Mouse (Mus musculus) thymus, postnatal 25 days (tissue): Measurements from ENCODE around the gene Eln.

Experiments used
- DNase-seq: peaks from one replicate; pipeline ENCODE4 v3.0.0; 2022

Gene Eln

DNA sequence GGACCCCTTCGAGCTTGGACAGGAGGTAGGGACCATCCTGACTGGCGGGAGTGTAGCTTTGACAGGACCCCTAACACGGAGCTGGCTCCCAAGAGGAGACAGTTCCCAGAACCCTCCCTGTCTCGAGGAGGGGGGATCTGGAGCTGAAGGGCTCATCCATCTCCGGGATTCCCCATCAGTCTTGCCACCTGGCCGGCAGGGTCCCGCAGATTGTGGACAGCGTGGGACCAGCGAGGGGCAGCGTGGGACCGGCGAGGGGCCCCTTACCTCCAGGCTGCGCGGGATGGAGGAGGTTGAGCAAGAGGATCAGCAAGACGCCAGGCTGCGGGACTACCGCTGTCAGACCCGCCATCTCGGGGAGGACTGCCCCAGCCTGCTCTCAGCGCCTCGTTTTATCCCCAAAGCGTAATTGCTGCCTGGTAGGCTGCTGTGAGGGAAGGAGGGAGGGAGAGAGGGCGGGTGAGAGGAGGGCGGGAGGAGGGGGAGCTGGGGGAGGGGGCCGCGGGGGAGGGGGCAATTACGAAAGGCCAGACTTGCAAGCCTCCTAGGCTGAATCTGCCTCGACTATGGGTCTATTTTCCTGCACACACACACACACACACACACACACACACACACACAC, at the start of gene Eln:
Eln (minus strand) TSS at position 434 of the 622 bp plus-strand sequence.
- DNase-seq = no peak

DNA sequence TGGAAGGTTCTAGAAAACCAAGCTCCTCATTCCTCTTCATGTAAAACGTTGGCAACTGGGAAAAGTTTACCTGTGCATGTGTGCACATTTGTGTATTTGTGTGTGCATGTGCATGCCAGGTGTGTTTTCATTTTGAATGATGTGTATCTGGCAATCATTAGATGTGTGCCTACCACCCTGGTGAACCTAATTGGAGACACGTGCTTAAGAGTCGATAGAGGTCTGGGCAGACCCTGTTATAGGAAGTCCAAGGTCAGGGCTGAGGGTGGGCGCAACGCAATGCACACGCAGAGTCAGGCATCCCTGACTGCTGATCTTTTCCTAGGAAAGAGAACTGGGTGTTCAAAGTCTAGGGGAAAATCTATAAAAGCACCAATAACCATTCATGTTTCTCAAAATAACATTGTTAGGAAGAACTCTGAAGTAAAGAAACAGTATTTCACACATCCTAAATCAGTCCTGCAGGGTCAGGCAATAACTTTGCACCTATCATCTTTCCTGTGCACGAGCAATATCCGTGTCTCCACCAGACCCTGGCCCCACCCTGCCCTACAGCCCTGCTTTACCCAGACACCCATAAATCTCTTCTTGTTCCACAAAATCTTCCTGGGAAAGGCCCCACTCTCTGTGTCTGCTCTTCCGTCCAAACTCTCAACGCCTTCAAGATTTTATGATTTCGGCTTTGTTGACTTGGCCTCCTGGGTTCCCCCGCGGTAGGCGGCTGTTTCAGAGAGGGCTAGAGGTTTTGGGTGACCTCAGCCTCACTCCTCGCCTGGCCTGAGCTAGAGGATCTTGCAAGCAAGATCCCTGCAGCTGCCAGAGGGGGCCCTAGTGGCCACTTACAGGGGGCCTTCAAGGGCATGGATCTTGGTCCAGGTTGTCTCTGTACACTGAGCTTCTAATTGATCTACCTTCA, 43.2 kb upstream of the Eln start:
- DNase-seq = no peak

DNA sequence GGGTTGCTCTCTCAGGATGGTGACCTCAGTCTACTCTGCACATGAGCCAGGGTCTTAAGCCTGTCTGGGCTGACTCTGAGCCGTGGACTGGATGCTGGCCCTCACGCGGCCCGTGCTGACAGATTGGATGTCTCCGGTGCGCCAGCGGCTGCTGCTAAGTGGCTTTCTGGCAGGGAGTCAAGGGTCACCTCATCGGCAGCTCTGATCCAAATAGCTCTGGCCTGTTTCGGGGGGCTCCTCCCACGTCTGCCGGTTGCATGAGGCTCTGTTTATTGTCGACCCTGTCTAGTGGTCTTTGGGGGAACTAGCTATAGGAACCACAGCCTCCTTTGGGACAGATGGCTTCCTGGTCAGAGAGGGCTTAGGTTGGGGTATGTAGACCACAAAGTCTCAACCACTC, 41.1 kb upstream of the Eln start:
- DNase-seq = no peak

DNA sequence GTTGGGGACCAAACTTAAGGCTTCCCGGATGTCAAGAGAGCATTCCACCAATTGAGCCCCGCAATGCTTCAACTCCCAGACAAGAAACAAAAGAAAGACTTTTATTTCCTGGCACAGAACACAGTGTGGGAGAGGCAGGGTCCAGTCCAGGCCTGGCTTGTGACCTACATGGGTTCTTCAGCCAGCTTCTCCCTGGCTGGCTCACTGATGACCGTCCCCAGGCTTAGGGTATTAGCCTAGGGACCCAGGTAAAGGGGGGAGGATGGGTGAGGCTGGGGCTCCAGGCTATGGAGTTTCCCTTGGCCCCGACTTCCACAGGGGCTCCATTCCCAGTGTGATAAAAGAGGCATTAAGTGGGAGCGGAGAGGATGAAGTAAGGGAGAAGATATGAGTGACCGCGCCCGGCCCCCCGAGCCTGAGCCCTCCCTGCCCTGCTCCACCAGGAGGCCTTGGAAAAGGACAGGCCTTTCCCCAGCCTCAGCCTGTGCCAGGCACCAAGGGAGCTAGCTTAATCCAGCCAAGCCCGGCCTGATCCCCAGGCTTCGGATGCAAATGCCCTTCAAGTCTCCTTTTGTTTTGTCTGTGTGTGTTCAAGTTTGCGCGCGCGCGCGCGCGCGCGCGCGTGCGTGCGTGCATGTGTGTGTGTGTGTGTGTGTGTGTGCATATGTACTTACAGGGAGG, 38.7 kb upstream of the Eln start:
- DNase-seq = no peak

DNA sequence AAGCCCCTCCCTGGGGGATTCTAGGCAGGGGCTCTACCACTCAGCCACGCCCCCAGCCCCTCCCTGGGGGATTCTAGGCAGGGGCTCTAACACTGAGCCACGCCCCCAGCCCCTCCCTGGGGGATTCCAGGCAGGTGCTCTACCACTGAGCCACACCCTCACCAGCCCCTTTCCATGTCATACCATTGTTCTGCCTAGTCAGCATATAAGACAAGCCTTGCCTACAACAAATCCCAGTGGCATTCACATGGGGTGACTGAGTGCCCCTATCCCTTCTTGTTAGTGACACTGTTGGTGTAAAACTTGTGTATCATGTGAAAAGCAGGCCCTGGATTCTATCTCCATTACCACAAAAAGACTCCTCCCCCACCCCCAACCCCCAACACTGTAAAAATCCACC, 36.7 kb upstream of the Eln start:
- no peak for DNase-seq

DNA sequence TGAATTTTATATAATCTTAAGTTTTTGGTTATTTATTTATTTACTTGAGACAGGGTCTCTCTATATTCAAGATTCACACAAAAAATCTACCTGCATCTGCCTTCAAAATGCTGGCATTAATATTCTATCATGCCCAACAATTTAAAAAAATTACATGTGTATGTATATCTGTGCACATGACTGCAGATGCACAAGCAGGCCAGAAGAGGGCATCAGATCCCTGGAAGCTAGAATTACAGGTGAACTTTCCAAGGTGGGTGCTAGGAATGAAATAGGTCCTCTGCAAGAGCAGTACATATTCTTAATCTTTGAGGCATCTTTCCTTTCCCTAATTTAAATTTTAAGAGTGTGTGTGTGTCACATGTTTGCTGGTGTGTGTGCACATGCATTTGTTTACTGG, 33.8 kb upstream of the Eln start:
- DNase-seq = no peak

DNA sequence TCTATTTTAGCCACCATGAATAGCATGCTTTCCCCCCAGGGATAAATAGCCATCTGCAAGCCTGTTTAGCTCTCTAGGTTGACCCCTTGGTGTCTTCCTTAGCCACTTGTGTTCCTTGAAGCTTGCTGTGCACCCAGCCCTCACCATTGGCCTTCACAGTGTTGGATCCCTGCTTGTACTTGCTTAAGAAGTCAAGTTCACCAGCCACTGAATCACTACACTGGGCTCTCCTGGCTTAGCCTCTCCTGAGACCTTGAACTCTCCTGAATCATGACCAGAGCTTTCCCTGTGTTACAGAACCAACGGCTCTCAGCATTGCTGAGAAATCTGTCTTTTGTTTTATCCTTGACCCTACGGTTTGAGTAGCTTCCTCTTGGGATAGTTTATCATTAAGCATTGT, 33.0 kb upstream of the Eln start:
- DNase-seq = no peak

DNA sequence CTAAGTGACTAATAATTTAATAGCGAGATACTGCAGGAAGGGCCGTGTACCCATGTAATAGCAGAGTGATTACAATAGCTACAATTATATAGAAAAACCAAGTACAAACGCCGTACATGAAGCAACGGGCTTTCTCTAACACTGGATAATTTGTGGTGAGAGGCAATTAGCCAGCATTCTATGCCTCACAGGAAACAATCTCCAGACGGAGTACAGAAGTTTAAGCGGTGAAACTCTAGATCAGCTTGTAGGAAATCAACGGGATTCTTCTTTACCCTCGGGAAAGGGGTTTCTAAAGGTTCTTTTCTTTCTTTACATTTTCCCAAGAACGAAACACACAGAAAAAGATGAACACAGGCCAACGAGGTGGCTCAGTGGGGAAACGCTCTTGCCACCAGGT, 29.4 kb upstream of the Eln start:
- DNase-seq = no peak

DNA sequence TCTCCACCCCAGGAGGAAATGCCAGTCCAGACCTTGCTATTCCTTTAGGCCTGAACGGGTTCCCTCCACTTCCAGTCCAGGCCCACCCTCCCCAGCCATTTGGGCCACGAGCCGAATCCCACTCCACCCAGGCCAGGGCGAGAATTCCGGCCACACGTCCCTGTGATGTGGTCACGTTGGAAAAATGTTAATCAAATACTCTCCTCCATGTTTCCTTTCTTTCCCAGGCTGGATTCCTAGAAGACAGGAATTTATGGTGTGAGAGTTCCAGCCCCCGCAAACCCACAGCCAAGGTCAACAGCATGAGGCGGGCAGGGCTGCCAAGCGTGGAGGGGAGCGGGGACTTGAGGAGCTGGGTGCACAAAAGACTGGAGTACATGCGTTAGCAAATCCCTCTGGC, 25.4 kb upstream of the Eln start:
- DNase-seq = no peak

DNA sequence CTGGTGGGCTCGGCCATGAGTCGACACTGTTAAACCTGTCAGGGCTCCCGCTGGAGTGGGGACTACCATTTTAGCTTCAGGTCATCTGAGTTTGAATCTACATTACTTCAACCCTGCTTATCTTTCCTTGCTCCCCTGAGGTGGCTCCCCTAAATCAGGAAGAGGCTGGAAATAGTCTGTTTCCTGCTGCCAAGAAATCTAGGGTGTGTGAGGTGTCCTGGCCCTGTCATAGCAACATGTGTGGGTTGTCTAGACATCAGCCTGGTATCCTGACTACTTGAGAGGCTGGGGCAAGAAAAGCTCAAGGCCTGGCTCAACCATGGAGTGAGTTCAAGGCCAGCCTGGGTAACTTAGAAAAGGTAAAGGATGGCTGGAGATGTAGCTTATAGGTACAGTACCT, 24.6 kb upstream of the Eln start:
- no peak for DNase-seq

DNA sequence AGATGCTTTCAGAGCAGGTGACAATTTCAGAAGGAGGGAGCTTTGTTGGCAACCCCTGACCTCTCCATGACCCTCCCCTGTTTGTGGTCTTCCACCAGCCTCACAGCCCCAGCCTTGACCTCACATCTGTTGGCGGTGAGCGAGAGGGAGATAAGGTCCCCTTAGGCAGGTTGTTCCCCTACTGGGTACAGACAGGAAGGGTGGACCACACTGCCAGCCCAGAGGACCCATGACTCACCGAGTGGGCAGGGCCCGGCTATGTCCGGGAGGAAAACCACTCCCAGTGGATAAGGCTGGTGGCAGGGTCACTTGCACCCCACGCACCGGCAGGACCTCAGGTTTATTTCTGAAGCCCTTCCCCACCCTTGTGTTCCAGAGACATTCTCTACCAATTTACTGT, 22.1 kb upstream of the Eln start:
- no peak for DNase-seq

DNA sequence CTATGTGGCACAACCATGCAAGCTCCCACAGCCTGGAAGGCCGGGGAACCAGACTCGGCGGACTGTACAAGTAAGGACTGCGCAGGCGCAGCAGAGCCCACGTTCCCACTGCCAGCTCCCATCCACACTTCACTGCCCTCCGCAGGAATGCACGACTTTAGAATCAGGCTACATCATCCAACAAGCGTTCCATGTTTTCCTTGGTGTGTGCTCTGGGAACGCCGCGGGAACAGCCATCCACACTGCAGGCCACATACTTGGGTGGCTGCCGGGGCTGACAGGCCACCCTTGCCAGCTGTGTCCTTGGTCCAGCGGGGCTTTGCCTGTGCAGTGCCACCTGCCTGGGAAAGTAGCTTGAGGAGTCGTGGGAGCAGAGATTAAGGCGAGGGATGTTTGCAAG, 18.3 kb upstream of the Eln start:
- no peak for DNase-seq

DNA sequence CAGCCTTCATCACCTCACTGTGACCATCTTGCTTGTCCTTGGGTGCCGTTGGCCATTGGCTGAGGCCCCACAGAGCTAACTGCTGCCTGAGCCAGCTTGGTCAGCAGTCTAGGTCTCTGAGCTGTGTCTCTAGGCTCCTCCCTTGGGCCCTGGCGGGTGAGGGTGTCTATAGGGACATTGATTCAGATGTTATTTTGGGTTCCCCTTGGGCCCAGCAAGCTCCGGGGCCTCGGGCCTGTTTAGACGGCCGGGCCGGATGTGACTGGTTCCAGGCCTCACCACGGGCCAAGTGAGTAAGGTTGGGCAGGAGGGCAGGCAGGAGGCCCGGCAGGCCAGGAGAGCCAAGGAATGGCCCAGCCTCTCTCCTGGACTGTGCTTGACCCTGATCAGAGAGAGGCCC, 16.2 kb upstream of the Eln start:
- no peak for DNase-seq

DNA sequence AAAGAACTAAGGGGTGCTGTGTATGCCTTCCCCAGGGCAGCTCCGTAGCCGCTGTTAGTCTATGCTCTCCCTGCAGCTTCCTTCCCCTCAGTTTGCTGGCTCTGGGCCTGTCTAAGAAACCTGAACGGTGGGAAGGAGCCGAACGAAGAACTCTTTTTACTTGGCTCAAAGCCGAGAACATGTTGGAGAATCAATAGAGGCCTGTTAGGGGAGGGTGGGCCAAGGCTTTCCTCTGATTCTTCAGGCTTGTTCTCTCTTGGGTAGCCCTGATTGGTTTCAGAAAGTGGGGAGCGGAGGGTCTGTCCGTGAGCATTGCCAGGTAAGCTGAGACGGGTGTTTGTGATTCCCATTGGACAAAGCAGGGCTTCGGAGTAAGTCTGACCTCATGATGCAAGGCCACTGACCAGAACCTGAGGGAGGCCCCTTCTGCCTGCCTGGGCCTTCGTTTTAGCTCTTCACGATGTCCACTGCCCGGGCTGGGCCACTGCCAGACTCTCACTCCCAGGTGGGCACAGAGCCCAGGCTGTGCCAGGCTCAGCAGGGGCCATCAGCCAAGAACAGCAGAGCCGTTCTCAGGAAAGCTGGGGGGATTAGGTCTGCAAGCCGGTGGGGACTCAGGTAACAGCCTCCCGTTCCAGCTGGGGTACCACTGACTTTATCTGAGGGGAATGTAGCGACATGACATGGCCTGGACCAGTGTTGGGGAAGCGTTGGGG, 14.4 kb upstream of the Eln start:
- no peak for DNase-seq

DNA sequence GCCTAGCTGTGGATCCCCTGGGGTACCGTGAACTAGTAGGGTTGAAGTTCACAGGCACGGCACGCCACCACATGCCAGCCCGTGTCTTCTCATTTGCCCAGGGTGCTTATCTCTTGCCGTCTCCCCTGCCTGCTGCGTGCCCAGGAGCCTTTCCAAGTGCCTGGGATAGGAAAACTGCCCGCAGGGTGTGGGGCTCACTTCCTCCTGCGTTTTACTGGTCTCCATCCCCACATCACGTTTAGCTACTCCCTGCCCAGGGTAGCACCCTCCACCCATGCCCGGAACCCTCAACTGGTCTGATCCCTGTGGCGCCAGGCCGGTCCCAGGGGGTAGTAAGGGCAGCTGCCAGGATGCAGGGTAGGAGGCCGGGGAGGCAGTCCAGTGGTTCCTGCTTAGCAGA, 8.9 kb upstream of the Eln start:
- no peak for DNase-seq

DNA sequence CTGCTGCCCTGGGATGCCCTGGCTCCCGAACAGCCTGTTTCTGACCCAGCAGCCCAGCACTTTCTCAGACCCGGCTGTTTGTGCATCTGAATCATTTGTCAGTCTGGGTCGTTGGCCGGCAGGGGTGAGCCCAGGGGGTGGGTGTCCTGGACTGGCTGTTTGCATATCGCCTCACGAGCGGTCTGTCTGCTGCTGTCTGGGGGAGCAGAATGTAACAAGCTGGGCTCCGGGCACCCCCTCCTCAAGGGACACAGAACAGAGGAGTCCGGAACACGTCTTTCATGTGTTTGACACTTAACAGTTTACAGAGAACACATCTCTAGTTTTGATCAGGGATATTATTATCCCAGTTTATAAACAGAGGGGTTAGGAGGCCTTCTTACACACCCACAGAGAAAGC, 7.0 kb upstream of the Eln start:
- DNase-seq = no peak

DNA sequence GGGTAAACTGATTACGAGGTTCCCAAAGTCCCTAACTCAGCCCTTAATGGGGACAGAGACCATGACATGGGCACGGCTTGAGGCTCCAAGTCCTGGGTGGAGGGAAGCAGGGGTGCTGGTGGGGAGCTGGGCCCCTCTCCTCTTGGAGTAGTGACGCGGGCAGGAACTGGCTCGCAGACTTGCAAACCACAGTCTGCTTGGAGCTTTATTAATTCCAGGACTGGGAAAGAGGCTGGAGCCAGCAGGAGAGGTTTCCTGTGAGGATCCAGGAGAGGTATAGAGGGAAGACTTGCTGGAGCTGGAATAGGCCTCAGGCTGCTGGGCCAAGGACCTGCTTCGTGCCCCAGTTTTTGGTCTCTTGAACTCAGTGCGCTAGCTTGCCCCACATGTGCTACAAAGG, 3.3 kb upstream of the Eln start:
- DNase-seq = no peak

DNA sequence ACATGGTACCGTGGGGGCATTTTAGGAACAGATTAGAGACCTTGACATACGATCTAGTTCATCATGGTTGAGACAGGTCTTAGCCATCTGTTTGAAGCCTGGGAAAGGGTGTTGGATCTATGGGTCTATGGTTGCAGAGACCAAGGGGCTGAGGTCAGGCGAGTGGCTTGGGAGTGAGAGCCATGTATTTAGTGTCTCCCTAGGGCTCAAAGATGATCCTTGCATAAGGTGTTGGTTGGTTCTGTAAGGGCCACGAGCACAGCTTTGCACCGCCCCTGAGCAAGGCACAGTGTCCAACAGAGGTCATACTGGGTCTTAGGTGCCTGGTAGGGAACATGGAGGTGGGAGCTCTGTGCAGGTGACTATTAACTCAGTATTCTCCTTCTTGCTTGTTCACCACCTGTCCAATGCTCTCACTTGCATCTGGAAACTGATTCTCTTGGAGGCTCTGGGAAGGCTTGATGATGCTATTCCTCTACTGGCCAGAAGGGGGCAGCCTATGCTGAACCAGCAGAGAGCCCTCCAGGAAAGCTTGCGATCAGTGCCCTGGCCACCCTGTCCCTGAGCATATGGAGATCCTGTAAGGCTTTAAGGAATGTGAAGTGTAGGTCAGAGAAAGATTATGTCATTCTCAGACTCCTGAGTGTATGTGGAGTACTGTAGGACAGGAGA, 960 bp upstream of the Eln start:
- DNase-seq = peak; percentile 39

DNA sequence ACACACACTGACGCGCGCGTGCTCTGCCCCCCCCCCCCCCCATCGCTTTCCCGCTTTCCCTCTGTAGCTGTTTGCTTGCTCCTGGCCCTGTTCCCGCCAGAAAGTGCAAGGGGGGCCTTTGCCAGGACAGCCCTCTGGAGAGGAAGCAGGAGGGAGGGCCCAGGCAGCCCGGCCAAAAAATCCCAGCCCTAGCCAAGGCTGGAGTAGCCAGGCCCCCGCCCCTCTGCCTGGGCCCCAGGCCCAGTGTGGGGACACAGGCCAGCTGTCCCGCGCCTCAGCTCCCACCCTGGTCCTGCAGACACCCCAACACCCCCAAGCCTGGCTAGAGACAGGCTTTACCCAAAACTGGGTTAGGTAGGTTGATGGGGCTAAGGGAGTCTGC, 380 bp upstream of the Eln start:
- DNase-seq = no peak

DNA sequence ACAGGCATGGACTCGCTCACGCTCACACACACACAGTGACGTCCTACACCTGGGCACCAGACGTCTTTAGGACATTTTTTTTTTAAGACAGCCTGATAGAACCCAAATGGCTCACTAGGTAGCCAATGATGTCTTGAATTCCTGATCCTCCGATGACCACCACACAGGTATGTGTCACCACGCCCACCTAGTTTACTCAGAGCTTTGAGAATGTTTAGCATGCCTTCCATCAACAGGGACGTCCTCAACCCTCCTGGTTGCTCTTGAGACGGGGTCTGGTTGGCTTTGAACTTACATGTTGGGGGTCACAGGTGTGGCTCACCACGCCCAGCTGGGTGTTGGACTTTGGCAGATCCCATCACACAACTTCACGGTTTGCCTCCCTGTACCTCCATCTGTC, 922 bp downstream of the Eln start:
- no peak for DNase-seq

DNA sequence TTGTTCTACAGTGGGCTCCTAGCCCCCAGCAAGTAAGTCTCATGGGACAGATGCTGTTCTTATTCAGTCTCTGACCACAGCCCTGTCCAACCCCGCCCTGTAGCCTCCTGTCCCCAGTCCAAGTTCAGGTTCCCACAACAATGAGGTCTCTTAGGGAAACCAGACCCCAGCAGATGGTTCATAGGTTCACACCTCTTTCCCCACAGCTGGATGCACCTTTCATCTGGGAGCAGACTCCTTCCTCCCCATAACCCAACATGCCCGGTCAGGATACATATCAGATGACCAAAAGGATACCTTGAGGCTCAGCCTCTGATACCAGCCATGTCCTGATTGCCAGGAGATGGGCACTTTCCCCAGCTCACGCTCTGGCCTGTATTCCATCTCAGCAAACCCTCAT, 1.3 kb downstream of the Eln start:
- no peak for DNase-seq

DNA sequence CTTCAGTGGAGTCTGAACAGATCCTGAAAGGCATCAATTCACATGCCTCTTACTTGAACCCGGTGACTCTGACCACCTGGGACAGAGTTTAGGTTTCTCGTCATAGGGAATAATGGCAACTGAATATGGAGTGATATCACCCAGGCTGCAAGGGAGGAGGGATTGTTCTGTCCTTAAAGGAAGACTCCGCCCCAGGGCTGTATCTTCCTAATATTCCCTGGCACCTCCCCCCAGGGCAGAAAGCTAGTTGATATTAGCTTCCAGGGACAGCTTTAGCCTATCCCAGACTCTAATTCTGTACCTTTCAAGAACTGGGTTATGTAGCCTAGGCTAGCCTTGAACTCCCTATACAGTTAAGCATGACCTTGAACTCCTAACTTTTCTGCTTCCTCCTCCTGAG, 2.1 kb downstream of the Eln start:
- DNase-seq = no peak

DNA sequence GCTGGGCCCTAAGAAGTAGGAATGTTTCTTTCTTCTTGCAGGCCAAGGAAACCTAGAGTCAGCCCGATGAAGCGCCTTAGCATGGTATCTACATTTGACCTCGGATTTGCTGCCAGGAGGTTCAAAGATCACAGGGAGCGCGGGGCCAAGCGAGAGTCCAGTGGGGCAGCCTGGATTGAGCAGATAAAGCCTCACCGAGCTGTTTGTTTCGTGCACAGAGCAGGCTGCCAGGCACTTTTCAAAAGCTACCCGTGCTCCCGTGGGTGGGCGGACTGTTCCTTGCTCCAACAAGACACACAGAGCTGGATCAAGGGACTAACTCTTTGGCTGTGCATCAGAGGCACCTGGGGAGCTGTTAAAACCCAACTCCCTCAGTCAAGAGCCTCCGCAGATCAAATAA, 3.1 kb downstream of the Eln start:
- DNase-seq = no peak
